Mouse (Mus musculus) kidney, embryonic 15.5 days (tissue): ENCODE data around the gene Lrriq1. TPM values are rescaled to one million over a fixed set of nuclear protein-coding genes. Genes with fewer than 3 reads are reported as not detected.

Experiments
- ATAC-seq: fragments of 200-750 bp; cut with Nextera tagmentation; replicated peaks from 2 replicates; pipeline ENCODE4 v1.8.0; 2017; ENCODE audit warnings: moderate TSS enrichment; ENCODE audit not compliant: low FRiP score
- H3K27ac ChIP-seq: fragments of 300-500 bp; sonication (generic); 2 replicates; pipeline ENCODE4 v1.5.1; 2015; ENCODE audit warnings: mild to moderate bottlenecking, inconsistent platforms
- H3K27me3 ChIP-seq: fragments of 300-500 bp; sonication (generic); 2 replicates; pipeline ENCODE4 v1.6.1; 2015; ENCODE audit warnings: inconsistent platforms
- H3K36me3 ChIP-seq: fragments of 300-500 bp; sonication (generic); 2 replicates; pipeline ENCODE4 v1.6.1; 2015; ENCODE audit warnings: inconsistent platforms
- H3K4me1 ChIP-seq: fragments of 300-500 bp; sonication (generic); 2 replicates; pipeline ENCODE4 v1.6.1; 2015; ENCODE audit warnings: inconsistent platforms
- H3K4me2 ChIP-seq: fragments of 300-500 bp; sonication (generic); 2 replicates; pipeline ENCODE4 v1.6.1; 2015; ENCODE audit warnings: moderate library complexity, mild to moderate bottlenecking, inconsistent platforms
- H3K4me3 ChIP-seq: fragments of 300-500 bp; sonication (generic); replicated peaks from 2 replicates; pipeline ENCODE4 v1.5.1; 2015; ENCODE audit warnings: mild to moderate bottlenecking, inconsistent platforms
- H3K9ac ChIP-seq: fragments of 300-500 bp; sonication (generic); 2 replicates; pipeline ENCODE4 v1.6.1; 2015; ENCODE audit warnings: mild to moderate bottlenecking, inconsistent platforms
- H3K9me3 ChIP-seq: fragments of 300-500 bp; sonication (generic); replicated peaks from 2 replicates; pipeline ENCODE4 v1.6.1; 2016; ENCODE audit warnings: inconsistent platforms
- WGBS: fragments of 180-500 bp; shearing (Covaris S2); methylation state at CpG from one replicate; pipeline ENCODE4 v1.1.7; 2015; ENCODE audit warnings: mixed read lengths; 5-methylcytosine and 5-hydroxymethylcytosine counted together
- polyA plus RNA-seq: library from polyadenylated mRNA; unstranded; fragments of >200 nt; fragmentation: Nextera tagmentation; extraction: Ambion mirVana; gene quantifications from 2 replicates; pipeline ENCODE4 v1.2.1, GENCODE M21; 2015

Gene Lrriq1
- polyA plus RNA-seq, 1 experiment from 2014 or later, result 17.9 TPM

DNA sequence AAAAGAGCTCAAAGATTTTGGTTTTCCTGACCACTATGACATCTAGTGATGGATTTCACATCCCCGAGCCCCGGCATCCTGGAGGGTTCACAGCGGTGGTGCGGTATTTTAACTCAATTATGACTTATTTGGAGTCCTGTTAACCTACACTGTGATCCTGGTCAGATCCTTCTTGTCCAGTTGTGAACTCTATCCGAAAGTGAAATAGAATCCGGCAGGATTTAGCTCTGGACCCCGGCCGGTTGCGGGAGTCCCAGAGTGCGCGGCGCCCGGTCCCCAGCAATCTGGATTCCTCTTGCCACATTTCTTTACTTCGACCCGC lies 208.2 kb downstream of the Lrriq1 start:
- Histone ChIP-seq H3K4me1 (peaks cover 26% of the 10 kb centered on the region), H3K9me3 (no peaks in the 10 kb centered on the region), H3K9ac (peak overlapping the region; percentile 43), H3K4me3 (peak overlapping the region; percentile 53), H3K27me3 (peaks cover 82% of the 10 kb centered on the region), H3K27ac (peak overlapping the region; percentile 79), H3K36me3 (no peaks in the 10 kb centered on the region), H3K4me2 (peak overlapping the region; percentile 70)
- no peak for ATAC-seq
- WGBS, result under 1% methylated on average over 15 of the region's 15 CpGs

DNA sequence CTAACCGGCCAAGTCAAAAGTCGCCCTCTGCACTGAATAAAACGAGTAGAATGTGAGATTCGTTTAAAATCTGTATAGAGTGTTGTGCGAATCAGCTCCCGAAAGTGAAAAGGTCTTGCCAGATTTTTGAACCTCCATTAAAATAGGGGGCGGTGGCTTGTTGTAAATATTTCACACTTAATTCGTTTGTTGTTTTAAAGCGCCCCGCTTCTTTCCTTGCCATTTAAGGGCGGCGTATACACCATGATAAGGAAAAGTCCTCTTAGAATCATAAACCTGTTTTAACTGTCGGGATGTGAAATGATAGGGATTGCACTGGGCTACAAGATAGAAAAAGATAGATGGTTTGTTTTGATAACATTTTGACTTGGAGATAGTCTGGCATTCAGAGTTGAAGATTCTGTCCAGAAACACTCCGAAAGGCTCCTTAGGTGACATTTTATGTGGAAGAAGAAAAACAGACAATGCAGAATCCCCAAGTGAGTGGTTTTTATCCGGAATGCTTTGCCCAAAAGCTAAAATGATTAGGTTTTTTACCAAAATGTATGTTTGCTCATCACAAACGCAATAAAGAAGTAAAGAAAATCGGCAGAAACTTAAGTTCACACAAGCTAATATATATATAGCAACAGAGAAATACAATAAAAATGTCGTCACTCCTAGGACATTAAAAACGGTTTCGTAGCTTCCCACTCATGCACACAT lies 208.7 kb downstream of the Lrriq1 start:
- peaks cover 26% of the 10 kb centered on the region for H3K4me1 ChIP-seq
- H3K4me3 ChIP-seq, result peak overlapping the region; percentile 53
- peak overlapping the region; percentile 70 for H3K4me2 ChIP-seq
- H3K27ac ChIP-seq, result 0 out of 2 replicates have a peak overlapping the region, but pooled peaks have one; percentile 79
- H3K36me3 ChIP-seq, result no peaks in the 10 kb centered on the region
- WGBS, result 1% methylated on average over 20 of the region's 20 CpGs
- ATAC-seq, result no peak
- peak overlapping the region; percentile 10; the same call in 1 of the 2 replicates for H3K9ac ChIP-seq
- no peaks in the 10 kb centered on the region for H3K9me3 ChIP-seq
- H3K27me3 ChIP-seq, result peaks cover 81% of the 10 kb centered on the region

DNA sequence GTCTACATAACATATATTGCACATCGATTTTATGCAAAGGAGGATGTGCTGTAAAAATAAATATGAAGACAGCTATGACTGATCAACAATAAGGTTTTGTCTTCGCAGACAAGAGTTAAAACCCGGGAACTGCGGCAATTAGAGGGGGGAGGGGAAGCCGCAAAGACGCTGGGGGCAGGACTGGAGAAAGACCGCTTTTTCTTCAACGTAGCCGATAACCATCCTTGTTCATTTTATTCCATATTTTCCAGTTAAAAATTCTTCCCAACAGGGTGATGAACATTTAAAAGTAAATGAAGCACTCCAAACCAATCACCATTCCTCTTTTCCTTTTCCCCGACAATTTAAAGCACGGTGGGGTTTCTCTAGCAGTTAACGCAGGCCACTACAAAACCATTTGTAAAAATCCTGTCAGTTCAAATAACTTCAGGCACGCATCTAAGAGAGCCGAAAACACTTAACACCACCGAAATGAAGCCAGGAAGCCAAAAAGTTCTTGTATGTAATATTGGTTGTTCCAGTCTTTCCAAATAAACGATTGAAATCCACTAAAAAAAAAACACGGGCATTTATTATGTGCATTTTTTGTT lies 209.4 kb downstream of the Lrriq1 start:
- peak overlapping the region; percentile 25 for H3K4me2 ChIP-seq
- H3K27me3 ChIP-seq, result peaks cover 78% of the 10 kb centered on the region
- no peak overlapping the region for H3K9ac ChIP-seq
- WGBS, result under 1% methylated on average over 17 of the region's 17 CpGs
- H3K4me3 ChIP-seq, result peak overlapping the region; percentile 53
- no peaks in the 10 kb centered on the region for H3K9me3 ChIP-seq
- no peak for ATAC-seq
- peak overlapping the region; percentile 7; the same call in 1 of the 2 replicates for H3K27ac ChIP-seq
- H3K36me3 ChIP-seq, result no peaks in the 10 kb centered on the region
- H3K4me1 ChIP-seq, result peaks cover 26% of the 10 kb centered on the region

DNA sequence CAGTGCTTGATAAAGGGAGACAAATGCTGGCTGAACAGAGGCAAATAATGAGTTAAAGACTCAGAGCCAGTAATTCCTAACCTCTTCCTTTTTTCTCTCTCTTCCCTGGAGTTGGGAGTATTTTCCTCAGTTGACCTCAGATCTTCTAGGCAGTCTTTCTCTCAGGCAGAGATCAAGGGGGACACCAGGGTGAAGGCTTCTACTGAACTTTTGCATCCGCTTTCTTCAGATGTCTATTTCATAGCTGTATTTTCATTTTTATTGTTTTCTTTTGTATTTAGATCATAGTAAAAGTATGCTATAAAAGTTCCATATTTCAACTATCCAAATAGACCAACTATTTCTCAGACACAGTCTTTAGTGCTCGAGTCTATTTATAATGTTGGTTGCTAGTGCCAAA lies 233.6 kb downstream of the Lrriq1 start:
- WGBS, result 53% methylated on average over 2 of the region's 2 CpGs
- Histone ChIP-seq H3K4me3 (no peak overlapping the region), H3K4me1 (peaks cover 4% of the 10 kb centered on the region; the same call in 1 of the 2 replicates), H3K36me3 (no peaks in the 10 kb centered on the region), H3K27me3 (no peaks in the 10 kb centered on the region), H3K27ac (no peak overlapping the region), H3K9ac (no peak overlapping the region), H3K9me3 (no peaks in the 10 kb centered on the region), H3K4me2 (no peak overlapping the region)
- ATAC-seq, result no peak

DNA sequence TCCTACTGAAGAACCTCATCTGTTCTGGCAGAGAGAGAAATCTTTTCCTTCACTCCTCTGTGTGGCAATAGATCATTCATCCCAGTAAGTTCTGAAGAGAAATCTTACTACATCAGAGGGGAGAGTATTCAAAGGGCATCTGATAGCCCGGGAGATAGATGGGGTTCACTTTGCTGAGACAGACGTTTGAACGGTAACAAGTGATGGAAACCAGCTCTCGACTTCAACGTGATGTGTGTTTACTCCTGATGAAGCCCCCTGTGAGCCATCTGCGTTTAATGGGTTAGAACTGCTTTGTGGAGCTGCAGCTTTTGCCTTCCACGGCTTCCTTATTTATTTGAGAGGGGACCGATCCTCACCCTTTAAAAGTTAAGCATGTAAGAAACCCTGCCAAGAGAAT lies 235.2 kb downstream of the Lrriq1 start:
- ATAC-seq, result peak; percentile 84
- H3K9me3 ChIP-seq, result no peaks in the 10 kb centered on the region
- no peak overlapping the region for H3K27ac ChIP-seq
- H3K9ac ChIP-seq, result no peak overlapping the region
- 18% methylated on average over 8 of the region's 8 CpGs for WGBS
- no peaks in the 10 kb centered on the region for H3K27me3 ChIP-seq
- peaks cover 4% of the 10 kb centered on the region; the same call in 1 of the 2 replicates for H3K4me1 ChIP-seq
- H3K36me3 ChIP-seq, result no peaks in the 10 kb centered on the region
- H3K4me3 ChIP-seq, result no peak overlapping the region
- 0 out of 2 replicates have a peak overlapping the region, but pooled peaks have one; percentile 23 for H3K4me2 ChIP-seq

DNA sequence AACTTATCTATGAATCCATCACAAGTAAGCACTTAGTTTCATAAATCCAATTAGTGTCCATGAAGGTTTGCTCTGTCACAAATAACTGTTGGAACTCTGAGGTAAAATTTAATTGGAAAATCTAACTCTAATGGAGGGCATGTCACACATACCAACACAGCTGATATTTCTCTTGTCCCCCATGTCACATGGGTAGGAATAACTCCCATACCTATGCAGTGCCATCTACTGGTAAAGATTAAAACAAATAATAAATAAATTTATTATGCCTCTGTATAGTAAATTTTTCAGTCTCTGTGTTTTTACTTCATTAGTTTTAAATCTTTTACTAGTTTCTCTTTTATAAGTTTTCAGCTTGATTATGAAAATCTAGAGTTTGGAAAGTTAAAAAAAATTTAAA lies 236.5 kb downstream of the Lrriq1 start:
- Histone ChIP-seq H3K36me3 (no peaks in the 10 kb centered on the region), H3K9ac (no peak overlapping the region), H3K27ac (no peak overlapping the region), H3K4me3 (no peak overlapping the region), H3K4me1 (peaks cover 4% of the 10 kb centered on the region; the same call in 1 of the 2 replicates), H3K9me3 (no peaks in the 10 kb centered on the region), H3K4me2 (no peak overlapping the region), H3K27me3 (no peaks in the 10 kb centered on the region)
- no peak for ATAC-seq

Other genes with a start within 250 kb of the Lrriq1 start
- gene Alx1, start 206.1 kb downstream of the Lrriq1 start, polyA plus RNA-seq, result 28.6 and 29.9 TPM in 2 replicates
- 6.4 and 7.6 TPM in 2 replicates for gene Slc6a15, start 131.5 kb upstream of the Lrriq1 start, polyA plus RNA-seq